In the genomic region with DNA sequence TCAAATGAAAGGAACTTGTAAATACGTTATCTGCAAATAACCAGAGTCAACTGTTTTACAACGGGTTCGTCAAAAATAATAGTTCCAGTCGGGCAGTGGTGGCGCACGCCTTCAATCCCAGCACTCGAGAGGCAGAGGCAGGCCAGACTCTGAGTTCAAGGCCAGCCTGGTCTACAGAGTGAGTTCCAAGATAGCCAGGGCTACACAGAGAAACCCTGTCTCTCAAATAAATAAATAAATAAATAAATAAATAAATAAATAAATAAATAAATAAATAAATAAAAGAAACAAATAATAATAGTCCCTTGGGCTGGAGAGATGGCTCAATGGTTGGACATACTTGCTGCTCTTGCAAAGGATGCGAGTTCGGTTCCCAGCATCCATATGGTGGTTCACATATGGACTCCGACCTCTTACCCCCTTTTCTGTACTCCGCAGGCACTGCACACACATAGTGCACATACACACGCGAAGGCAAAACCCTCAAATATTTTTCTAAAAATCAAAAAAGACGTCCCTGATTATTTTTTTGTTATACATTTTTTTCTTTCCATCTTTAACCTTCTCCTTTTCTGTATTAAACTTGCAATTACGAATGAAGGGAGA, we compare ENCODE assay signal across 8 mouse cellular contexts. TPM values are rescaled to one million over a fixed set of nuclear protein-coding genes. Genes with fewer than 3 reads are reported as not detected.
DNase-seq lines count a peak whose midpoint lies in the region; ATAC-seq and TF ChIP-seq lines count a peak whose summit lies in the region.

No protein-coding gene starts in this region.

- no peaks in the 10 kb centered on the region for H3K79me2 ChIP-seq in heart, adult 2 months (replicated peaks; ENCODE audit: control insufficient read depth, insufficient read depth, low read length)
- H3K79me2 ChIP-seq in C2C12 (ENCODE audit: control insufficient read depth, insufficient read depth) = peaks cover 19% of the 10 kb centered on the region

- no peaks in the 10 kb centered on the region for H3K36me3 ChIP-seq in heart, adult 2 months (ENCODE audit: control insufficient read depth, insufficient read depth, low read length)
- peaks cover 3% of the 10 kb centered on the region for H3K36me3 ChIP-seq in C2C12 (ENCODE audit: control insufficient read depth, insufficient read depth)
- peaks cover 34% of the 10 kb centered on the region for H3K36me3 ChIP-seq in forebrain, embryonic 10.5 days (replicated peaks)
- H3K36me3 ChIP-seq in liver, embryonic 14.5 days (replicated peaks; ENCODE audit: control insufficient read depth, insufficient read depth, low read depth) = no peaks in the 10 kb centered on the region

- no peak for TF ChIP-seq CTCF in heart, adult 2 months (IDR thresholded peaks at IDR 0.05)
- no peak for TF ChIP-seq CTCF in C2C12 (IDR thresholded peaks at IDR 0.05; ENCODE audit: control insufficient read depth, insufficient read depth, insufficient read length)
- TF ChIP-seq CTCF in liver, embryonic 14.5 days (IDR thresholded peaks at IDR 0.05; ENCODE audit: low read depth) = no peak

- TF ChIP-seq EP300 in heart, adult 2 months (IDR thresholded peaks at IDR 0.05; ENCODE audit: insufficient read depth, low read depth, low read length) = no peak
- no peak for TF ChIP-seq EP300 in liver, embryonic 14.5 days (IDR thresholded peaks at IDR 0.05; ENCODE audit: low read depth)

- WGBS in heart, adult 2 months = 61% methylated on average over 15 of the region's 15 CpGs
- WGBS in forebrain, embryonic 10.5 days = 54% methylated on average over 15 of the region's 15 CpGs
- 52% methylated on average over 15 of the region's 15 CpGs for WGBS in liver, embryonic 14.5 days (ENCODE audit: insufficient replicate concordance)

- TF ChIP-seq POLR2A in heart, adult 2 months (IDR thresholded peaks at IDR 0.05; ENCODE audit: insufficient read depth, low read depth, low read length) = no peak

- H3K4me2 ChIP-seq in liver, embryonic 14.5 days (ENCODE audit: low read depth) = peak overlapping the region; percentile 94

- no peak overlapping the region for H3K27ac ChIP-seq in heart, adult 2 months
- H3K27ac ChIP-seq in forebrain, embryonic 10.5 days = peak overlapping the region; percentile 98
- no peak overlapping the region for H3K27ac ChIP-seq in liver, embryonic 14.5 days

- H3K4me3 ChIP-seq in heart, adult 2 months = peak overlapping the region; percentile 93
- H3K4me3 ChIP-seq in C2C12 (ENCODE audit: insufficient read depth, poor library complexity, severe bottlenecking) = peak overlapping the region; percentile 71
- peak overlapping the region; percentile 68 for H3K4me3 ChIP-seq in forebrain, embryonic 10.5 days
- H3K4me3 ChIP-seq in liver, embryonic 14.5 days (ENCODE audit: insufficient read depth in 1 of 2, low read depth in 2 of 2, low read length in 2 of 2) = peak overlapping the region; percentile 80 to 86

- no peak overlapping the region for H3K9ac ChIP-seq in heart, adult 2 months (ENCODE audit: low read depth, low read length)
- peak overlapping the region; percentile 79 for H3K9ac ChIP-seq in liver, embryonic 14.5 days (replicated peaks)

- no peak overlapping the region for H3ac ChIP-seq in C2C12 (ENCODE audit: control insufficient read depth, insufficient read length, low read depth)

- peaks cover 3% of the 10 kb centered on the region for H3K79me3 ChIP-seq in C2C12 (ENCODE audit: low read depth)

- peaks cover 1% of the 10 kb centered on the region; the same call in 1 of the 2 replicates for H3K4me1 ChIP-seq in heart, adult 2 months (ENCODE audit: control insufficient read depth, insufficient read depth, low read length)
- peaks cover 40% of the 10 kb centered on the region for H3K4me1 ChIP-seq in forebrain, embryonic 10.5 days
- H3K4me1 ChIP-seq in liver, embryonic 14.5 days (replicated peaks; ENCODE audit: control insufficient read depth in 2 of 2, insufficient read depth in 2 of 2, low read length in 1 of 2) = peaks cover 3 to 8% of the 10 kb centered on the region in 2 experiments; a peak in 3 of 4 replicates

- H3K9me3 ChIP-seq in forebrain, embryonic 10.5 days = no peaks in the 10 kb centered on the region
- H3K9me3 ChIP-seq in liver, embryonic 14.5 days (ENCODE audit: control insufficient read depth, low read length) = no peaks in the 10 kb centered on the region

- no peak for DNase-seq in heart, adult 2 months
- DNase-seq in heart, postnatal 4 days = no peak
- DNase-seq in forebrain, embryonic 10.5 days (ENCODE audit: extremely low spot score, low spot score) = no peak
- DNase-seq in liver, embryonic 14.5 days (ENCODE audit: low read depth in 3 of 3, low spot score in 3 of 3) = no peak
- DNase-seq in left cerebral cortex, postnatal 36 days (ENCODE audit: low spot score in 2 of 2) = no peak
- no peak for DNase-seq in layer of hippocampus, postnatal 14 days (ENCODE audit: low spot score in 2 of 2)

- intact Hi-C loops in heart, adult 2 months (cut with DNase I) = no loop called here
- intact Hi-C loops in left cerebral cortex, postnatal 36 days (cut with DNase I) = no loop called here

- ATAC-seq in liver, embryonic 14.5 days (ENCODE audit: insufficient read depth) = no peak
- ATAC-seq in activated CD4-positive, CD25-positive, alpha-beta regulatory T cell, adult 4 months = no peak

- no peaks in the 10 kb centered on the region for H3K27me3 ChIP-seq in heart, adult 2 months (ENCODE audit: control insufficient read depth, insufficient read depth, low read length)
- no peaks in the 10 kb centered on the region for H3K27me3 ChIP-seq in C2C12 (ENCODE audit: control insufficient read depth, insufficient read depth, insufficient read length)
- no peaks in the 10 kb centered on the region for H3K27me3 ChIP-seq in forebrain, embryonic 10.5 days (ENCODE audit: poor library complexity, severe bottlenecking)
- no peaks in the 10 kb centered on the region for H3K27me3 ChIP-seq in liver, embryonic 14.5 days (ENCODE audit: control insufficient read depth, insufficient read depth, low read length)

TF ChIP-seq in C2C12, 6 proteins besides CTCF, POLR2A, EP300 and RAD21:
- TF ChIP-seq FOSL1 (IDR thresholded peaks at IDR 0.05; ENCODE audit: insufficient read depth, low read length, poor library complexity, severe bottlenecking) = no peak
- no peak for TF ChIP-seq CEBPB (IDR thresholded peaks at IDR 0.05; ENCODE audit: low read depth)
- no peak for TF ChIP-seq MYOG (IDR thresholded peaks at IDR 0.05; ENCODE audit: control insufficient read depth, extremely low read depth, insufficient read length)
- no peak for TF ChIP-seq MAX (IDR thresholded peaks at IDR 0.05)
- TF ChIP-seq MYOD1 (IDR thresholded peaks at IDR 0.05; ENCODE audit: control insufficient read depth, insufficient read length, low read depth) = no peak
- TF ChIP-seq USF1 (IDR thresholded peaks at IDR 0.05; ENCODE audit: low read depth) = no peak

RNA-seq across cellular contexts. Expression of a gene that starts 0.9 kb away (rescaled TPM):
- total RNA-seq in heart, adult 2 months (2021) = 1 to 10 TPM; 3.6 to 3.8 TPM
- polyA plus RNA-seq in heart, adult 2 months (2012; rRNA removed) = 1.6 and 2.4 TPM in 2 replicates
- total RNA-seq in heart, postnatal 4 days (2021) = 1 to 10 TPM; 6.8 to 7.6 TPM
- 7.5 TPM for polyA plus RNA-seq in C2C12 (2012; fragmentation: generic; extraction: Trizol)
- polyA plus RNA-seq in forebrain, embryonic 10.5 days (2016; fragmentation: Nextera tagmentation; extraction: Ambion mirVana) = 70.6 and 72.5 TPM in 2 replicates
- polyA plus RNA-seq in liver, embryonic 14.5 days (2012; rRNA removed) = 3.2 and 5.1 TPM in 2 replicates
- polyA plus RNA-seq in liver, embryonic 14.5 days (2014; fragmentation: Nextera tagmentation; extraction: Ambion mirVana) = 8.7 and 9.8 TPM in 2 replicates
- polyA plus RNA-seq in activated CD4-positive, CD25-positive, alpha-beta regulatory T cell, adult 4 months (2017; shearing (Covaris generic)) = 1 to 10 TPM; 2.2 to 3.0 TPM
- 10 to 100 TPM in 1 of 2 experiments, 1 to 10 TPM in 1; 8.4 to 10.4 TPM for total RNA-seq in left cerebral cortex, postnatal 36 days (2021)
- 10 to 100 TPM; 11.7 to 12.6 TPM for total RNA-seq in layer of hippocampus, postnatal 14 days (2021)

RNA-seq across cellular contexts. Expression of a gene that starts 36.7 kb away (rescaled TPM):
- total RNA-seq in heart, adult 2 months (2021) = 1 to 10 TPM; 2.3 to 3.5 TPM
- 2.4 and 2.8 TPM in 2 replicates for polyA plus RNA-seq in heart, adult 2 months (2012; rRNA removed)
- total RNA-seq in heart, postnatal 4 days (2021) = 10 to 100 TPM; 33.0 to 35.3 TPM
- 292 TPM for polyA plus RNA-seq in C2C12 (2012; fragmentation: generic; extraction: Trizol)
- polyA plus RNA-seq in forebrain, embryonic 10.5 days (2016; fragmentation: Nextera tagmentation; extraction: Ambion mirVana) = 143 and 158 TPM in 2 replicates
- 65.5 and 82.3 TPM in 2 replicates for polyA plus RNA-seq in liver, embryonic 14.5 days (2012; rRNA removed)
- 131 and 148 TPM in 2 replicates for polyA plus RNA-seq in liver, embryonic 14.5 days (2014; fragmentation: Nextera tagmentation; extraction: Ambion mirVana)
- polyA plus RNA-seq in activated CD4-positive, CD25-positive, alpha-beta regulatory T cell, adult 4 months (2017; shearing (Covaris generic)) = 10 to 100 TPM; 59.0 to 61.6 TPM
- 100 to 1,000 TPM in 1 of 2 experiments, 10 to 100 TPM in 1; 96.4 to 119 TPM for total RNA-seq in left cerebral cortex, postnatal 36 days (2021)
- 100 to 1,000 TPM; 117 to 123 TPM for total RNA-seq in layer of hippocampus, postnatal 14 days (2021)

Comparison
In these comparisons a context has a peak if more than half of its experiments do, and no peak if none do; other contexts are left out.
1. RNA of a gene that starts 36.7 kb away (polyA plus RNA-seq): 292 TPM in C2C12 (single experiment), 143 to 158 TPM in forebrain, embryonic 10.5 days, 65.5 to 148 TPM in liver, embryonic 14.5 days and 59.0 to 61.6 TPM in activated CD4-positive, CD25-positive, alpha-beta regulatory T cell, adult 4 months; 2.4 to 2.8 TPM in heart, adult 2 months; every median in the first group is over 10 times any median in the second.
2. Peak in every context shown above with its lines, with median percentiles within 50 percentile points of each other: H3K4me3 ChIP-seq.